Mouse (Mus musculus) megakaryocyte, embryonic 14.5 days (primary cell): Measurements from ENCODE around the gene Abhd2. TPM values are rescaled to one million over a fixed set of nuclear protein-coding genes. Genes with fewer than 3 reads are reported as not detected.

Experiments
- H3K27me3 ChIP-seq: replicated peaks from 2 replicates; pipeline ENCODE3; 2012; ENCODE audit warnings: inconsistent platforms
- H3K36me3 ChIP-seq: replicated peaks from 2 replicates; pipeline ENCODE3; 2012; ENCODE audit warnings: low read length, inconsistent platforms, mixed read lengths
- H3K4me1 ChIP-seq: 2 replicates; pipeline ENCODE4 v1.6.1; 2012; ENCODE audit warnings: inconsistent platforms
- H3K4me3 ChIP-seq: replicated peaks from 2 replicates; pipeline ENCODE3; 2012; ENCODE audit warnings: moderate library complexity, mild to moderate bottlenecking, inconsistent platforms
- H3K9me3 ChIP-seq: 2 replicates; pipeline ENCODE4 v1.6.1; 2012; ENCODE audit warnings: inconsistent platforms
- FLI1 ChIP-seq: IDR thresholded peaks from 2 replicates; pipeline ENCODE4 v1.6.1; 2012; ENCODE audit warnings: low read length, inconsistent platforms, mixed read lengths
- GATA1 ChIP-seq: IDR thresholded peaks from 3 replicates; pipeline ENCODE4 v1.6.1; 2012; ENCODE audit warnings: mixed read lengths, low read length, inconsistent platforms, borderline replicate concordance
- polyA plus RNA-seq: library from polyadenylated mRNA; stranded (reverse); fragments of >175 nt; gene quantifications from 2 replicates; pipeline ENCODE4 v1.2.3, GENCODE M21; 2012; ENCODE audit warnings: low replicate concordance; ENCODE audit not compliant: insufficient read depth

The Abhd2 gene
- polyA plus RNA-seq, 1 experiment, result 18.2 TPM

DNA sequence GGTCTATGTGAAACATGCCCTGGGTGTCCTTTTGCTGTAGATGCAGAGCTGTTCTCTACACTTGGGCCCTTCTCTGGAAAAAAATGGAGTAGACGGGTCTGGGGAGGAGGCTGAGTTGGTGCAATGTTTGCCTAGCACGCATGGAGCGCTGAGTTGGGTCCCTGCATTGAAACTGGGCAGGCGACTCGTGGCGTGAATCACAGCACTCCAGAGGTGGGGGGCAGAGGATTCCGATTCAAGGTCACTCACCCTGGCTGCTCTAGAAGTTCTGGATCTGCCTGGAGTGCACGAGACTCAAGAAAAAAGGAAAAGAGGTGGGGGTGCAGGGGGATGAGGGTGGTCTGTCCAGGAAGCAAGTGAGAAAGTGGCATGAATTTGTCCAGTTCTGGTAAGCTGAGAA, 14.9 kb downstream of the Abhd2 start:
- peak overlapping the region; percentile 48 for H3K4me3 ChIP-seq
- TF ChIP-seq GATA1 (no peak), FLI1 (no peak)
- H3K36me3 ChIP-seq, result peaks cover 83% of the 10 kb centered on the region
- no peaks in the 10 kb centered on the region for H3K9me3 ChIP-seq
- peaks cover 92% of the 10 kb centered on the region for H3K4me1 ChIP-seq
- no peaks in the 10 kb centered on the region for H3K27me3 ChIP-seq

DNA sequence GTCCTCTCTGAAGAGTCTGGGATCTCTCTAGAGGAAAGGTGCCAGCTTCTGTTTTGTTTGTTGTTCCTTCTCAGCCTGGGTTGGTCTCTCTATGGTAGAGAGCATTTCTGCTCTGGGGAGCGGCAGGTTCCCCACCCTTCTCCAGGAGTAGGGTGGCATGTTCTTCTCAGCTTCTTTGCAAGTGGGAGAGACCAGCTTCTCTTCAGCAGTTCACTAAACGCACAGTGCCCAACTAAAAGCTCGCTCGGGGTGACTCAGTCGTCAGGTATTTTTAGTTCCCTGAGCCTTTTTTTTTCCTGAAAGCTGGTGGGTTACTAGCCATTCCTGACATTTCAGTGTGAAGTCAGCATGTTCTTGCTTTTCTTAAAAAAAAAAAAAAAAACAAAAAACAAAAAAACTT, 15.4 kb downstream of the Abhd2 start:
- no peak overlapping the region for H3K4me3 ChIP-seq
- H3K36me3 ChIP-seq, result peaks cover 79% of the 10 kb centered on the region
- no peaks in the 10 kb centered on the region for H3K9me3 ChIP-seq
- peaks cover 89% of the 10 kb centered on the region for H3K4me1 ChIP-seq
- TF ChIP-seq FLI1 (no peak), GATA1 (no peak)
- no peaks in the 10 kb centered on the region for H3K27me3 ChIP-seq

DNA sequence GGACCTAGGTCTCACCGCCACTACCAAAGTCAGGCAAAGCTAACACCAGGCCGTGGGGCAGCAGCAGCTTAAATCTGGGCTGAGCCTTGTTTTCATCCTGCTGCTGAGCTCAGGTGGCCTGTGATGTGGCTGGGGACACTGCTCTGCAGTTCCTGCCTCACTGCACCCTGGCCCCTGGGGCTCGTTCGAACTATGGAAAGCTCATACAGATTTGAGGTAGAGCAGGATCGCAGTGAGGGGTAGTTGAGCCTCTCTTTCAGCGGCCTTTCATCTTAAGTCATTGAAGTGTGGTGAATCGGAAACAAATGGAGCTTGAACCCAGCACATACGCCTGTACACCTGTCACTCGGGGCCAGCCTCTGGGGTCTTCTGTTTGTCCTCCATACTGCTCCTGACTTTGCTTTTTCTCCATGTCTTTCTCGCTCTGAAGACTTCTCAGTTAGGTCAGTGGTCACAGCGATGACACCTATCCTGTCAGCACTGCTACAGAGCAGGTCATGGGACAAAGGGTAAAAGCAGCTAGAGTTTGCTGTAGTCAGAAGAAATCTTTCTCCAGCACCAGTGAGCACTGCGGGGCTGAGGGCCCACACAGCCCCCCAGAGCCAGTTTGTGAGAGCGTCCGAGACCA, 20.7 kb downstream of the Abhd2 start:
- H3K9me3 ChIP-seq, result no peaks in the 10 kb centered on the region
- peaks cover 84% of the 10 kb centered on the region for H3K36me3 ChIP-seq
- no peaks in the 10 kb centered on the region for H3K27me3 ChIP-seq
- peaks cover 67% of the 10 kb centered on the region for H3K4me1 ChIP-seq
- TF ChIP-seq GATA1, result no peak
- TF ChIP-seq FLI1, result no peak
- H3K4me3 ChIP-seq, result no peak overlapping the region

DNA sequence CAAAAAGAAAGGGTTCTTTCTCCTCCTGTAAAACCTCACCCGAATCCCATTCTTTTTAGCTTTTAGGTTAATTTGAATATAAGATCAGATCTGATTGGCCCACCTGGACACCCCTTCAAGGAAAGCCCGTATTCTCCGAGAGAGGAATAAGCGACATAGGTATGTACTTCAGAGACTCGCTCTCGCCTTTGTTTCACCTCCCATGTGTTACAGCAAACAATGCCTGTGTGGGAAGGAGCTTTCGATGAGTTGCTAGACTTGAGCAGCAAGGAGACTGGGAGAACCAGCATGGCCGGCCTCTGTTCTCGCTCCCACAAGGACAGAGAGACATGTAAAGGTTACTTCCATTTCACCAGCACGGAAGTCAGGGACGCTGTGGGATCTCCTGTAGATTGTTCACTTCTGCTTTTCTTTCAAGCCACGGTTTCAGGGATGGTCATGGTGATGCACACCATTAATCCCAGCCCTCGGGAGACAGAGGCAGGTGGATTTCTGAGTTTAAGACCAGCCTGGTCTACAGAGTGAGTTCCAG, 21.5 kb downstream of the Abhd2 start:
- Histone ChIP-seq H3K36me3 (peaks cover 84% of the 10 kb centered on the region), H3K4me1 (peaks cover 67% of the 10 kb centered on the region), H3K9me3 (no peaks in the 10 kb centered on the region), H3K27me3 (no peaks in the 10 kb centered on the region), H3K4me3 (no peak overlapping the region)
- TF ChIP-seq FLI1 (no peak), GATA1 (no peak)

DNA sequence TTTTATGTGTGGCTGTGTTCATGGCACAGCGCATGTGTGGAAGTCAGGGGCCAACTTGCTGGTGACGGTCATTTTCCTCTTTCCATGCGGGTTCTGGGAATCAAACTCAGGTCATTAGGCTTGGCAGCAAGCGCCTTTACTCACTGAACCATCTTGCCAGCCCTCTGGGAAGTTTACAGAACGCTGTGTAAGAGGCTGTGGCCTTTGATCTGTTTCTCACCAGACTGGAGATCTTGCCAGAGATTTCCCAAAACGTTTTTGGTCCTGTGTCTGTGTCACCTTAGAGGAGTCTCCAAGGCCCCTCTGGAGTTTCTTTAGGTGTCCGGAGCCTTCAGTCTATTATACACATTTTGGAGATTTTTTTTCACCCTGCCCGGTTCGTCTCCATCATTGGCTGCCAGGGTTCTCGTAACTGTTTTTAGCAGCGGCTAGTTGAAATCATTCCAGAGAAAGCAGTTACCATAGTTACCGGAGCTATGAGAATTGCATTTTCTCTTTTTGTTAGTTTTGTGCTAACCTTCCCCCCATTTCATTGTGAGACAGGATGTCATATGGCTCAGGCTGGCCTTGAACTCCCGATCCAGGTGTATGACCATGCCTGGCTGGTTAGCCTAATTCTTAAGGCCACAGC, 22.3 kb downstream of the Abhd2 start:
- Histone ChIP-seq H3K27me3 (no peaks in the 10 kb centered on the region), H3K9me3 (no peaks in the 10 kb centered on the region), H3K4me3 (no peak overlapping the region), H3K36me3 (peaks cover 86% of the 10 kb centered on the region), H3K4me1 (peaks cover 69% of the 10 kb centered on the region)
- no peak for TF ChIP-seq GATA1
- TF ChIP-seq FLI1, result no peak

DNA sequence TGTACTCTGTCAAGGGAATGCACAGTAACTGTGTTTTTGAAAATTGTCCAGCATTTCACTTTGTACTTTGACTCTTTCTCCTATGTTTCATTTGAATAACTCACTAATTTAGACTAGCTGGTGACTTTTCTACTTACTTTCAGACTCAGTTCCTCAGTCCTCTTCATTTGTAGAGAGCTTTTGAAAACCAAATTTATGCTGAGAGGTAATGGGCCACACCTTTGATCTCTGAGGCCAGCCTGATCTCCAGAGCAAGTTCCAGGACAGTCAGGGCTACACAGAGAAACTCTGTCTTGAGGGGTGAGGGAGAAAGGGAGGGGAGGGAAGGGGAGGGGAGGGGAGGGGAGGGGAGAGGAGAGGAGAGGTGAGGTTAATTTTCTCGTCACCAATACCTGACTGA, 25.7 kb downstream of the Abhd2 start:
- peaks cover 72% of the 10 kb centered on the region for H3K4me1 ChIP-seq
- H3K36me3 ChIP-seq, result peaks cover 96% of the 10 kb centered on the region
- H3K27me3 ChIP-seq, result no peaks in the 10 kb centered on the region
- no peaks in the 10 kb centered on the region for H3K9me3 ChIP-seq
- no peak overlapping the region for H3K4me3 ChIP-seq
- TF ChIP-seq FLI1, result no peak
- no peak for TF ChIP-seq GATA1

DNA sequence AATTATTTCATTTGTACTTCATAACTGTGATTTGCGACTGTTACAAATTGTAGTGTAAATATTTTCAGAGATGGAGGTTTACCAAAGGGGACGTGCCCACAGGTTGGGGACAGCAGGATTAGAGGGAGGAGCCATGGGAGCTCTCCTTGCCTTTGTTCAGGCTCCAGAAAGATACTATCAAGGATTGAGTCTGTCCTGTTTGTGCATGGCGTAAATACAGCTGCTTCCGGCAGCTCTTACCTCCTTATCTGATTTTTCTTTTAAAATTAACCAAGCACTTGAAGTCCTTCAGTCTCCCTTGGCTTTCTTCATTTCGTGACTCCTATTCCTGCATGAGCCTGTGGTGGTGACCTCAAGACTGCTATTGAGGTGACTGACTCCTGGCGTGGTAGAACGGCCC, 26.5 kb downstream of the Abhd2 start:
- H3K27me3 ChIP-seq, result no peaks in the 10 kb centered on the region
- peak overlapping the region; percentile 38 for H3K4me3 ChIP-seq
- TF ChIP-seq FLI1 (no peak), GATA1 (no peak)
- no peaks in the 10 kb centered on the region for H3K9me3 ChIP-seq
- H3K36me3 ChIP-seq, result peaks cover 94% of the 10 kb centered on the region
- peaks cover 73% of the 10 kb centered on the region for H3K4me1 ChIP-seq

DNA sequence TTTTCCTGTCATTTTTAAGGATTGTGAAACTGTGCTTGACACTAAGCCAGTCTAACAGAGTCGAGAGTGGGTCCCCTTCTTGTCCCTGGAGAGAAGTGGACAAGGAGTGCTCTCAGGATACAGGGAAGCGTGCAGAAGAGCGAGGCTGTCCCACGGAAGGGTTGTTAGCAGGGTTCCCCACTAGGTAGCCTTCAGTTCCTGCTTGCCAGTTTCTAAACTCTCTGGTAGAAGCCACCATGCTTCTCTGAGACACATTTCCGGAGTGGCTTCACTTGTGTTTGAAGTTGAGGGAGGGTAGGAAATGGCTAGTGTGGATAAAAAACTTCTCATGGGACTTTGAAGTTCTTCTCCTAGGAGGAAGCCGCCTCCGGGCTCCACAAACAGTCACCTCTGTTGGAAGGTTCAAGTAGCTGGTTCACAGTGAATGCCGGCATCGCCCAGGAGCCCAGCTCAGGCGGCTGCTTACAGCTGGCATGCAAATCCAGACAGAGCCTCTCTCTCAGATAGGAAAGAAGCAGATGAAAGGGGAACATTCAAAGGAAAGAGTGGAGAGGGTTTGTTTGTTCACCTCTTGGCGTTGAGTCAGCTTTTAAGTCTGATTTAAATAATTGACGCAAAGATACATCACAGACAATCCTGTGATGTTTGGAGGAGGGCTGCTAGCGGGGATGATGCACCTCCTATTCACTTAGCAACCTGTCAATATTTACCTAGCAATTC, 27.6 kb downstream of the Abhd2 start:
- peak overlapping the region; percentile 70 for H3K4me3 ChIP-seq
- H3K27me3 ChIP-seq, result no peaks in the 10 kb centered on the region
- H3K4me1 ChIP-seq, result peaks cover 74% of the 10 kb centered on the region
- TF ChIP-seq FLI1, result no peak
- TF ChIP-seq GATA1, result no peak
- no peaks in the 10 kb centered on the region for H3K9me3 ChIP-seq
- peaks cover 95% of the 10 kb centered on the region for H3K36me3 ChIP-seq

DNA sequence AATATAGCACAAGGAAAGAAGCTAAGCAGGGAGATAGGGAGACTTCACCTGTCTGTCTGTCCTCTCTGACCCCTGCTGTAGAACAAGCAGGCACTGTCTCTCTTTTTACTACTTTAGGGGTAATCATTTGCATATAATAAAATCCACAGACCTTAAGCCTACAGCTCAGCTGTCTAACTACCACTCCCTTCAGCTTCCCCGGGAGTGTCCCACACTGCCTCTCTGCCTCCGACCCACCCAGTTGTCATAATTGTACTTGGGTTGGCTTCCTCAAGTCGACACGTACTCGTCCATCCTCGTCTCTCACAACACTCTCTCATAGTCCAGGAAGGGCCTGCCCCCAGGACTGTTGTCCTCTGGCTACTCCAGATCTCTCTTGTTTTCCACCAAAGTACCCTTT, 29.1 kb downstream of the Abhd2 start:
- TF ChIP-seq FLI1 (no peak), GATA1 (no peak)
- Histone ChIP-seq H3K27me3 (no peaks in the 10 kb centered on the region), H3K4me1 (peaks cover 75% of the 10 kb centered on the region), H3K4me3 (no peak overlapping the region), H3K9me3 (no peaks in the 10 kb centered on the region), H3K36me3 (peaks cover 98% of the 10 kb centered on the region)

DNA sequence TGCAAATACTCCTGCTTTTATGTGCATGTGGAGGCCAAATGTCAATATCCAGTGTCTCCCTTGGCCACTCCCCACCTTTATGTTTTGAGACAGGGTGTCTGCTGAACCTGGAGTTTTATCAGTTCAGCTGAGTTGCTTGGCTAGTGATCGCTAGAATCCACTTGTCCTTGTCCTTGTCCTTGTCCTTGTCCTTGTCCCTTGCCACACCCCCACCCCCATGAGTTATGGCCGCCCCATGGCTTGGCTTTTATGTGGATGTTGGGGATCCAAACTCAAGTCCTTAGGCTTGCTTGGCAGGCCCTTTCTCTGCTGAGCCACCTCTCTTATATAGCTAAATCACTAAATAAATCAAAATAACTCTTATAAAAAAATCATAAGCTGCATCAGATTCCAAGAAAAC, 29.6 kb downstream of the Abhd2 start:
- Histone ChIP-seq H3K27me3 (no peaks in the 10 kb centered on the region), H3K9me3 (no peaks in the 10 kb centered on the region), H3K4me1 (peaks cover 78% of the 10 kb centered on the region), H3K4me3 (no peak overlapping the region), H3K36me3 (peaks cover 98% of the 10 kb centered on the region)
- TF ChIP-seq GATA1 (no peak), FLI1 (no peak)
